Comparison of ENCODE assay signal across 18 mouse cellular contexts in the genomic region with DNA sequence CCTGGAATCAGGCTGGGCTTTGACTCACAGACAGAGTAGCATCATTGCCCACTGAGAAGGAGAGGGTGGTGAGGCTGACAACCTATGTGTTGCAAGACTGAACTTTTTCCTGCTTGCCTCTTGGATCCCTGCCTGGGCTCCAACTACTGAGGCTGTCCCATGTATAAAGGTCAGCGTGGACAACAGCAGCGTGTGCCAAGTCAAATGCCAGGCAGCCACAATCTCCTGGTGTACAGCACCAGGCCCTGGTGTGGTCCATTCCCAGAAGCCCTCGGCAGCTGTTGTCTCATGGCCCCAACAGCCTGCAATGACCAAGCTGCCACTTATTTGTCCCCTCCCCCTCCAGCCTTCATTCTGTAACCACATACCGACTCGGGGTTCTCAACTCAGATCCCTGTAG. TPM values are rescaled to one million over a fixed set of nuclear protein-coding genes. Genes with fewer than 3 reads are reported as not detected.
DNase-seq lines count a peak whose midpoint lies in the region; ATAC-seq lines count a peak whose summit lies in the region.
"Had no signal": no experiment of that assay in that cellular context is flagged by ENCODE, and none has a peak within 500 bp of the region (broad histone marks: within the 10 kb centered on the region; RNA-seq: fewer than 3 reads in every experiment).

No protein-coding gene starts in this region.

- no peaks in the 10 kb centered on the region for H3K27me3 ChIP-seq in kidney, embryonic 14.5 days (ENCODE audit: control insufficient read depth, insufficient read depth, low read length)
- no peaks in the 10 kb centered on the region for H3K27me3 ChIP-seq in forebrain, embryonic 10.5 days (ENCODE audit: poor library complexity, severe bottlenecking)
- H3K27me3 ChIP-seq: embryonic facial prominence, embryonic 13.5 days; neural tube, embryonic 12.5 days had no signal

- H3K36me3 ChIP-seq in kidney, embryonic 14.5 days (ENCODE audit: control insufficient read depth, insufficient read depth, low read length), result peaks cover 19% of the 10 kb centered on the region
- peaks cover 33% of the 10 kb centered on the region for H3K36me3 ChIP-seq in forebrain, embryonic 10.5 days (replicated peaks)

- H3K4me1 ChIP-seq in kidney, embryonic 14.5 days (ENCODE audit: control insufficient read depth, insufficient read depth, low read length), result no peaks in the 10 kb centered on the region
- H3K4me1 ChIP-seq in brown adipose tissue, adult 24 weeks (ENCODE audit: control insufficient read depth, insufficient read depth, insufficient read length, low read length), result peaks cover 18% of the 10 kb centered on the region
- no peaks in the 10 kb centered on the region for H3K4me1 ChIP-seq in forebrain, embryonic 10.5 days
- H3K4me1 ChIP-seq: embryonic facial prominence, embryonic 13.5 days; heart, embryonic 10.5 days; neural tube, embryonic 12.5 days had no signal

- no peak overlapping the region for H3K27ac ChIP-seq in kidney, embryonic 14.5 days (ENCODE audit: low read depth, low read length)
- peak overlapping the region; percentile 52 for H3K27ac ChIP-seq in brown adipose tissue, adult 24 weeks (replicated peaks; ENCODE audit: low read depth, low read length)
- H3K27ac ChIP-seq in forebrain, embryonic 10.5 days, result no peak overlapping the region
- H3K27ac ChIP-seq: embryonic facial prominence, embryonic 13.5 days; heart, embryonic 10.5 days; neural tube, embryonic 12.5 days had no signal

- H3K9ac ChIP-seq in kidney, embryonic 14.5 days (ENCODE audit: low read depth, low read length), result no peak overlapping the region
- H3K9ac ChIP-seq: embryonic facial prominence, embryonic 13.5 days; lung, embryonic 14.5 days; neural tube, embryonic 12.5 days had no signal

- no peak overlapping the region for H3K4me2 ChIP-seq in kidney, embryonic 14.5 days (replicated peaks; ENCODE audit: low read depth, low read length)
- H3K4me2 ChIP-seq: embryonic facial prominence, embryonic 13.5 days; lung, embryonic 14.5 days; neural tube, embryonic 12.5 days had no signal

- H3K9me3 ChIP-seq in kidney, embryonic 14.5 days (ENCODE audit: control insufficient read depth, low read length), result no peaks in the 10 kb centered on the region
- no peaks in the 10 kb centered on the region for H3K9me3 ChIP-seq in forebrain, embryonic 10.5 days
- H3K9me3 ChIP-seq: embryonic facial prominence, embryonic 13.5 days; heart, embryonic 10.5 days; neural tube, embryonic 12.5 days had no signal

- DNase-seq in adrenal gland, adult (ENCODE audit: inconsistent age in 2 of 2, low spot score in 1 of 2), result peak; percentile 81 to 88
- no peak for DNase-seq in adrenal gland, postnatal 4 days (ENCODE audit: low spot score in 2 of 2)
- peak; percentile 80 for DNase-seq in kidney, adult 9 months
- DNase-seq in Muller cell, postnatal 12 days (ENCODE audit: inconsistent ontology term), result peak; percentile 7
- no peak for DNase-seq in thymus, postnatal 36 days
- no peak for DNase-seq in forebrain, embryonic 10.5 days (ENCODE audit: extremely low spot score, low spot score)
- DNase-seq: cerebellum, adult 18-20 months; gastrocnemius, postnatal 10 days; layer of hippocampus, postnatal 36 days; lung, embryonic 14.5 days; right cerebral cortex, postnatal 14 days had no signal

- no peak for ATAC-seq in kidney, embryonic 14.5 days (ENCODE audit: low FRiP score, low TSS enrichment)
- ATAC-seq: forebrain, embryonic 14.5 days; hindbrain, embryonic 16.5 days had no signal

- WGBS in kidney, embryonic 14.5 days, result 85% methylated on average over 5 of the region's 5 CpGs
- WGBS in forebrain, embryonic 10.5 days, result 92% methylated on average over 5 of the region's 5 CpGs

- H3K4me3 ChIP-seq in kidney, embryonic 14.5 days (ENCODE audit: low read length), result no peak overlapping the region
- H3K4me3 ChIP-seq in brown adipose tissue, adult 24 weeks (ENCODE audit: insufficient read depth, low read depth, low read length), result no peak overlapping the region
- H3K4me3 ChIP-seq in forebrain, embryonic 10.5 days, result no peak overlapping the region
- H3K4me3 ChIP-seq: embryonic facial prominence, embryonic 13.5 days; heart, embryonic 10.5 days; neural tube, embryonic 12.5 days had no signal

RNA-seq across cellular contexts. Expression of a gene that starts 8.0 kb away (rescaled TPM):
- 10 to 100 TPM; 38.1 to 43.3 TPM for total RNA-seq in adrenal gland, postnatal 4 days (2021)
- polyA plus RNA-seq in kidney, embryonic 14.5 days (2014; fragmentation: Nextera tagmentation; extraction: Ambion mirVana), result 29.3 and 43.7 TPM in 2 replicates
- polyA plus RNA-seq in brown adipose tissue, adult 24 weeks (2012; ENCODE audit: insufficient read depth, insufficient read length, missing spikeins), result 29.1 and 29.6 TPM in 2 replicates
- 47.2 and 48.3 TPM in 2 replicates for polyA plus RNA-seq in forebrain, embryonic 10.5 days (2016; fragmentation: Nextera tagmentation; extraction: Ambion mirVana)

RNA-seq across cellular contexts. Expression of a gene that starts 8.2 kb away (rescaled TPM):
- total RNA-seq in adrenal gland, postnatal 4 days (2021), result 100 to 1,000 TPM; 168 to 169 TPM
- polyA plus RNA-seq in kidney, embryonic 14.5 days (2014; fragmentation: Nextera tagmentation; extraction: Ambion mirVana), result 57.8 and 60.7 TPM in 2 replicates
- polyA plus RNA-seq in brown adipose tissue, adult 24 weeks (2012; ENCODE audit: insufficient read depth, insufficient read length, missing spikeins), result 723 and 770 TPM in 2 replicates
- polyA plus RNA-seq in forebrain, embryonic 10.5 days (2016; fragmentation: Nextera tagmentation; extraction: Ambion mirVana), result 37.9 and 40.2 TPM in 2 replicates

RNA-seq across cellular contexts. Expression of a gene that starts 23.3 kb away (rescaled TPM):
- total RNA-seq in adrenal gland, postnatal 4 days (2021), result 10 to 100 TPM; 26.1 to 26.8 TPM
- 34.6 and 42.3 TPM in 2 replicates for polyA plus RNA-seq in kidney, embryonic 14.5 days (2014; fragmentation: Nextera tagmentation; extraction: Ambion mirVana)
- 7.0 and 7.7 TPM in 2 replicates for polyA plus RNA-seq in brown adipose tissue, adult 24 weeks (2012; ENCODE audit: insufficient read depth, insufficient read length, missing spikeins)
- 64.6 and 65.7 TPM in 2 replicates for polyA plus RNA-seq in forebrain, embryonic 10.5 days (2016; fragmentation: Nextera tagmentation; extraction: Ambion mirVana)

RNA-seq across cellular contexts. Expression of a gene that starts 45.0 kb away (rescaled TPM):
- 1 to 10 TPM; 8.2 to 9.1 TPM for total RNA-seq in adrenal gland, postnatal 4 days (2021)
- 12.3 and 12.6 TPM in 2 replicates for polyA plus RNA-seq in kidney, embryonic 14.5 days (2014; fragmentation: Nextera tagmentation; extraction: Ambion mirVana)
- 4.1 TPM in 1 of 2 replicates, not detected in the other for polyA plus RNA-seq in brown adipose tissue, adult 24 weeks (2012; ENCODE audit: insufficient read depth, insufficient read length, missing spikeins)
- 2.1 and 2.3 TPM in 2 replicates for polyA plus RNA-seq in forebrain, embryonic 10.5 days (2016; fragmentation: Nextera tagmentation; extraction: Ambion mirVana)

Comparison
In these comparisons a context has a peak if more than half of its experiments do, and no peak if none do; other contexts are left out.
1. DNase-seq: peak in adrenal gland, adult (2 of 2), kidney, adult 9 months (single experiment) and Muller cell, postnatal 12 days (single experiment); none in adrenal gland, postnatal 4 days (0 of 2), thymus, postnatal 36 days (0 of 2) and forebrain, embryonic 10.5 days (single experiment).
2. RNA of a gene that starts 8.2 kb away (polyA plus RNA-seq): 723 to 770 TPM in brown adipose tissue, adult 24 weeks; 57.8 to 60.7 TPM in kidney, embryonic 14.5 days and 37.9 to 40.2 TPM in forebrain, embryonic 10.5 days; every median in the first group is over 10 times any median in the second.